Mouse (Mus musculus) ovary, postnatal 14 days (tissue): ENCODE data around the gene Nudt4.

Source experiments
- DNase-seq: peaks from one replicate; pipeline ENCODE4 v3.0.0; 2022; ENCODE audit warnings: low spot score

The Nudt4 gene

GRCm38 (mm10) chr10:95539260-95539659 is 24.7 kb downstream of the Nudt4 start:
- no peak for DNase-seq

DNA sequence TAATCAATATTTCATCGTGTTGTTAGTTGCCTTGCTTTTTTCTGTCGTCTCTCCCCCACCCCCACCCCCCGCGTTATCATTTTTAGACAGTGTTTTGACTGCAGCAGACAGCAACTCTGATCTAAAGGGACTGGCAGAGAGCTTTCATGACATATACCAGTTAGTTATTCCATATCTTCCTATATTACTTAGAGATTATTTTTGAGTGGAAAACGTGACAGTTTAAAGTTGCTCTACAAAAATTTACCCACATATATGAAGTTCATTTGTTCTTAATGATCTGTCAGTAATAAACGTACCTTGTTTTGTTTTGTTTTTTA is 27.8 kb downstream of the Nudt4 start:
- no peak for DNase-seq

GRCm38 (mm10) chr10:95535399-95536221 is 28.3 kb downstream of the Nudt4 start:
- DNase-seq: no peak

DNA sequence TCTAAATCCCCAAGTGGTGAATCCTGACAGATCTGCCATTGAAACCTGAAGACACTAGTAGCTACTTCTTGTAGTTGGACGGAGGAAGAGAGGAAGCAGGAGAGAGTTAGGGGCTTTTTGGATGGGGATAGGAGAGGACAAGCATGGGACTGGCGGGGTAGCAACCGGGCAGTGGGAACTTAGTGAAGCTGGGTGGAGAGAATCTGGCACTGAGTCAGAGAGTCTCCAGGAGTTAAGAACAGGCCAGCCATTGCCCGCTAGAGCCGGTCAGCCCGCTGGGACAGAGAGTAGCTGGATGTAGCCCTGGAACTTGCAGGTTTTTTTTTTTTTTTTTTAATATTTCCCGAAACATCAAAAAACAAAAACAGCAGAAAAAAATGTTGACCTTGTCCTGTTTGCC is 30.6 kb downstream of the Nudt4 start:
- DNase-seq: no peak

DNA sequence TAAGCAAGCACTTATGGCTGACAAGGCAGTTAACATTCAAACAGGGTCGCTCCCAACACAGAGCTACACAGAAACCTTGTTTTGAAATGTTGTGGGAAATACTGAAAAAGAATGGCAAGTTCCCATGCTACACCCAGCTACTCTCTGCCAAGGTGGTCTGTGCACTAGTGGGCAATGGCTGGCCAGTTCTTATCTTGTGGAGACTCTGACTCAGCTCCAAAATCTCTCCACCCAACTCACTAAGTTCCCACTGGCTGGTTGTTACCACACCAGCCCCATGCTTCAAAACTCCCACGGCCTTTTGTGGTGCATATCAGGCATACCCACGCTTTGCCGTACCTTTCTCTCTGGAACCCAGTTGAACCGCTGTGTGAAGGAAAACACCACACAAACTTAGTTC is 31.0 kb downstream of the Nudt4 start:
- no peak for DNase-seq

- DNase-seq: no peak
Measured at GRCm38 (mm10) chr10:95530551-95531121, 33.3 kb downstream of the Nudt4 start.

DNA sequence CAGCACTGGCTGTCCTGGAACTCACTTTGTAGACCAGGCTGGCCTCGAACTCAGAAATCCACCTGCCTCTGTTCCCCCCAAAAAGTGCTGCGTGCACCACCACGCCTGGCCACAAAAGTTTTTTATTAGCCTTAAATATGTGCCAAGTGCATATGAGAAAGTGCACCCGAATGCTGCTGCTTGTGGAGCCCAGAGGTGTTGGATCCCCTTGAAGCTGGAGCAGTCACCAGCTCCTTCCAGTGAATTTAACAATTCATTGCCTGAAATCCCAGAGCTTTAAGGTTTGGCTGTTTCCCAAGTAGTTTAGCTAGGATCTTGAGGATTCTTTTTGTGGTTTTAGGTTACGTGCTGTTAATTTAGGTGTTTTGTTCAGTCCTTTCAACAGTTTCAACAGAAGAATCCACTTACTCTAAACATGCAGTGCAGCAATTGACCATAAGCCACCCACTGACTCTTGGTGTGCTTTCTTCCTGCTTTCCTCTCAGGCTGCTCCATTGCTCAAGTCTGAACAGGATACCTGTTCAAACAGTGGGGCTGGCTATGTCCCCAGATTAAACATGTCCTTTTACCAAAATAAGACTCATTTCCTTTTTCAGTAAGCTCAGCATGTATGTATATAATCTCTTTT is 37.3 kb downstream of the Nudt4 start:
- DNase-seq: no peak

- DNase-seq: no peak
Measured at GRCm38 (mm10) chr10:95525871-95526270, 38.1 kb downstream of the Nudt4 start.

DNA sequence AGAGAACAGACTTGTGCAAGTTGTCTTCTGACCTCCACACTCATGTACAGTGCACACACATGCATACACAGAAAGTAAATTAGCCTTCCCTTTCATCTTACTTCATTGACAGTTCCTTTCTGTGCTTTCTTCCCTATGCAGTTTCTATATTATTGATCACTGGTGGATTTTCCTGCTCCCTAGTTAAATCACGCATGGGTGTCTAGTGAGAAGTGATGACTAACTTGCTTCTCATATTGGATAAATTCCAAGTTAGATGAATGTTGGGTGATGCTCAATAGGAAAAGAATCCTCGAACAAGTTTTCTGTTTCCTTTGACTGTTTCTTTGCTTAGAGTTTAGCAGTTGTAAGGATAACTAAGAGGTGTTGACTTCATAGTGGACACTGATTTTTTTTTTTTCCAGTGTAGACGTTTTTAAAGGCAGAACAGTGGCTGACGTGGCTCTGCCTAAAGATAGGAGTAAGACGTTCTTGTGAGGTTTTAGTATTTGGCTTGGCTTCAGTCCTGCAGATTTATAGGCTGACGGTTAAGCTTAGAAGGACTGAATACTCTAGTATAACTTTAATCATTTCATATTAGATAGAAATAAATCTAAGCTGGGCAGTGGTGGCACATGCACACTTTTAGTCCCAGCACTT is 38.8 kb downstream of the Nudt4 start:
- no peak for DNase-seq

DNA sequence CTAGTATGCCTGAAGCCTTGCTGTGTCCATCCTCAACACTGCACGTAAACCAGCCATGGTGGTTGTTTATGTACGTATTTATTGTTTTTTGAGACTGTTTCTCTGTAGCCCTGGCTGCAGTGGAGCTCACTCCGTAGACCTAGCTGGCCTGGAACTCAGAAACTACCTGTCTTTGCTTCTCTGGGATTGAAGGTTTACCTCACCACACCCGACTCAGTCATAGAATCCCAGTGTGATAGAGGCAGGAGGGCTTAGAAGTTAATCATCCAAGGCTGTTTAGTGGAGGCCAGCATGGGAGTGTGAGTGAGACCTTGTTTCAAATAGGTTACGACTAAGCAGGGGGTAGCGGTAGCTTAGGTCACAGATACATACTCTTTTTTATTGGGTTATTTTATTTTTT is 46.3 kb downstream of the Nudt4 start:
- DNase-seq: no peak

- DNase-seq: peak; percentile 31
Measured at GRCm38 (mm10) chr10:95515293-95515931, 48.5 kb downstream of the Nudt4 start.

GRCm38 (mm10) chr10:95514656-95515292 is 49.2 kb downstream of the Nudt4 start, which contains the start of gene Ube2n:
Gene Ube2n (plus strand): TSS chr10:95515145.
- peak; percentile 95 for DNase-seq

GRCm38 (mm10) chr10:95513768-95514556 is 50.0 kb downstream of the Nudt4 start:
- no peak for DNase-seq

DNA sequence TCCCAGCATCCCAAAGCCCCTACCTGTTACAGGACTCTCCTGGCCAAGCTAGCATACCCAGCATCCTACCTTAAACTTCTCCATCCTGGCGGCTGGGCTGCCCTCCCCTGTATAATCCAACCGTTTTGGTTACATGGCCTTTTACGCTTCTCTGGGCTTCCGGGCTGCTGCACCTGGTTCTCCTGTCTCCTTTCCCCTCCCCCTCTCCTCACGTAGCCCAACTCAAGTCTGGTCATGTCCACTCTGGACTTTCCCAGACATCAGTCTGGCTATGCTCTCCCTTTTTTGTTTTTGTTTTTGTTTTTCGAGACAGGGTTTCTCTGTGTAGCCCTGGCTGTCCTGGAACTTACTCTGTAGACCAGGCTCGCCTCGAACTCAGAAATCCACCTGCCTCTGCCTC is 51.3 kb downstream of the Nudt4 start:
- no peak for DNase-seq

GRCm38 (mm10) chr10:95509263-95509662 is 54.7 kb downstream of the Nudt4 start:
- DNase-seq: no peak

DNA sequence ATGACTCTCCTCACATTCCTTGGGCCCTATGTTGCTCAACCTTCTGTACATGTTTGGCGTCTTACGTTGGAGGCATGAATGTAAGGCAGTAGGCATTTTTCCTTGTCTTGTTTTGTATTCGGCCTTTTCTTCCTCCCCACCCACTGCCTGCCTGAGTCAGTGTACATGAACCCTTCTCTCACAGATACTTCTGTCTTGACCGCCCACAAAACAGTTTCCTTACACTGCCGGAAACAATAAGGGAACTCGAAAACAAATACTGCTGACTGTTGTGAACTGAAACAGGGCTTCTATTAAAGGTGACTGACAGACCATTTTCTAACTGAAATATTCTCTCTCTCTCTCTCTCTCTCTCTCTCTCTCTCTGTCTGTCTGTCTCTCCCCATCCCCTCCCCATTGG is 55.2 kb downstream of the Nudt4 start:
- DNase-seq: no peak

GRCm38 (mm10) chr10:95508126-95508525 is 55.8 kb downstream of the Nudt4 start:
- DNase-seq: no peak

DNA sequence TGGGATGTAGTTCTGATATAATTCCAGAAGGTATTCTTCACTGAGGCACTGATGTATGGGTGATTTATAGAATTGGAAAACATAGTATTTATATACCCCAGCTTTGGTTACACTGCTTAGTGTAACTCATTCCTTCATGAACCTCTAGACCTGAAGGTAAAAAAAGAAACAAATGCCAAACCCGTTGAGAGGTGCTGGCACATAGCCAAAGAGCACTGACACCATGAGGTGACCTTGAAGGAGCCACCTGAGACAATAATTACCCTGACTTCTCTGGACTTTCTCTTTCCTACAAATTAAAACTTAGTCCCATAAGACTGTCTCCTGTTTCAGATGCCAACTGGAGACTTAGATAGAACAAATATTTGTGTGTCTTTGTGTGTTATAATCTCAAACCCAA is 59.6 kb downstream of the Nudt4 start:
- DNase-seq: no peak

GRCm38 (mm10) chr10:95503443-95504235 is 60.3 kb downstream of the Nudt4 start:
- no peak for DNase-seq

GRCm38 (mm10) chr10:95501463-95502081 is 62.4 kb downstream of the Nudt4 start, which contains the start of gene Mrpl42:
Gene Mrpl42 (minus strand): TSS chr10:95501940.
- peak; percentile 67 for DNase-seq
